Mouse (Mus musculus) CD4-positive, CD25-positive, alpha-beta regulatory T cell, adult 2 months (primary cell): ENCODE measurements around the gene Aknad1.
A peak's percentile ranks its signal among the peaks of the same experiment; 100 is the strongest.

Experiments used
- DNase-seq: peaks from one replicate; pipeline ENCODE4 v3.0.0-alpha.2; 2012; ENCODE audit warnings: low read depth, low spot score

Gene Aknad1

DNA sequence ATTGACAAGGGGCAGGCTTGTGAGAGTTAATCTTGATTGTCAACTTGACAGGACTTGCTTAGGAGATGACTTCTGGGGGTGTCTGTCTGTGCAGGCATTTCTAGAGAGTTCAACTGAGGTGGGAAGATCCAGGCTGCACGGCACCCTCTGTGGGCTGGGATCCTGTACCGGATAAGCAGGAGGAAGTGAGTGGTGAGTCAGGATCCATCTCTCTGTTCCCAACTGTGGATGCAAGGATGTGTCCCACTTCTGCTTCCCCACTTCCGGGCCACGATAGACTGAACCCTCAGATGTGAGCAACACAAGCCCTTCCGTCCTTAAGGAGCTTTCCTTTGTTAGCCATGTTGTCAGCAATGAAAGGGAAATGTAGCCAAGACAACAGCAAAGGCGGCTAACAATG, 47.1 kb downstream of the Aknad1 start:
- no peak for DNase-seq

GRCm38 (mm10) chr3:108787754-108788454, 48.4 kb downstream of the Aknad1 start:
- DNase-seq, result peak; percentile 22

DNA sequence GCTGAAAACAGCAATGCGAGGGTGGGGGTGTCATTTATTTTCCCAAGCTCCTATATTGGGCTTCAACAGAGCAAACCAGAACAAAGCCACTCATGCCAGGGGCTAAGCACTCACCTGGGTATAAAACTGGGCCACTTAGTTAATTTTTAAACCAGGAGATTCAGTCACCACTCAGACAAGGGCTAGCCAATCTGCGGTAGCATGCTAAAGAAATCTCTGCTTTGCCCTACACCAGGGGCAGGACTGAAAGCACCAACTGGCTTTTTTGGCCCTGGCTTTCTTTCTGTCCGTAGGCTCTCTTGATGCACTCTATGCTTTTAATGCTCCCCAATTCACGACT, 49.0 kb downstream of the Aknad1 start:
- no peak for DNase-seq

GRCm38 (mm10) chr3:108789299-108789698, 49.8 kb downstream of the Aknad1 start:
- no peak for DNase-seq

DNA sequence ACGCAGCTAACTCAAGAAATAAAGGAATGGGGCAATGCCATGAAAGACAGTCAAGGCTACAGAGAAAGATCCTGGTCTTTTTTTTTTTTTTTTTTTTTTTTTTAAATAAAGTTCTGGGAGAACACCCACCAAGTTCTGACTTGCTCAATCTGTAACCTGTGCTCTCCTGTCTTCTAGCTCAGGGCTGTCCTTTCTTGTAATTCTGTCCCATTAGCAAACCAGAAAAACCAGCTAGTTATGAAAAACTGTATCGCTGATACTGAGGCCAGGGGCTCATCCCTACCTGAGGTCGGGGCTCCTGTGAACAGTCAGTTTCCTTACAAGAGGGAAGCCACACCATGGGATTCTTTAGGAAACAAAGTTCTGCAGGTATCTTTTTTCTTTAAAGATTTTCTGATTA, 51.0 kb downstream of the Aknad1 start:
- DNase-seq, result no peak

DNA sequence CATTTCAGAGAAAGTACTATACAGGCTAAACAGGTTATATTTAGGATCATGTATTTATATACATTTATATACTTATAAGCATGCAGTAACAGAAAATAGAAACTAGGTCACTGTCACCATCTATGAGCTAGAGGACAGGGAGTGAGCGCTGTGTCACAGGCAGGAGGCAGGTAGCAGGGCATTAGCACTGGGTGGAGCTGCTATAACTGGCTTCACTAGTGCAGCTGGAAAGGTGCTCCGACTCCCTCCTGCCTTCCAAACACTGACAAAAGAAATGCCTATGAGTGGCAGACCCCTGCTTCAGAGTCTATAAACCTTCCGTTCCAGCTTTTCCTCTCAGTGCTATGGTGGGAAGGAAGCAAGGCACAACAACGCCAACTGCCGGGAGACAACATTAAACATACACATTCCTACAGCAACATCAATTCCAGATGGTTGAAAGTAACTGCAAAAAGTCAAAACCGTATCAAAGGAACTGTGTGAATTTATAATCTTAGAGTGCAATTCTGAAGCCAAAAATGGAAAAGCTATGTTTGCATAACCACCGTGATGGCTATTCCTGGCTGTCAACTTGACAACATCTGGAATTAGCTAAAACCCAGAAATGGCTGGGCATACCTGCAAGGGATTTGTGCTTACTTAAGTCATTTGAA, 51.7 kb downstream of the Aknad1 start:
- DNase-seq, result no peak

- no peak for DNase-seq
Measured at GRCm38 (mm10) chr3:108792420-108792819, 53.0 kb downstream of the Aknad1 start.

GRCm38 (mm10) chr3:108794780-108795179, 55.3 kb downstream of the Aknad1 start:
- peak; percentile 15 for DNase-seq

- DNase-seq, result peak; percentile 57
Measured at GRCm38 (mm10) chr3:108795554-108796299, 56.3 kb downstream of the Aknad1 start.

DNA sequence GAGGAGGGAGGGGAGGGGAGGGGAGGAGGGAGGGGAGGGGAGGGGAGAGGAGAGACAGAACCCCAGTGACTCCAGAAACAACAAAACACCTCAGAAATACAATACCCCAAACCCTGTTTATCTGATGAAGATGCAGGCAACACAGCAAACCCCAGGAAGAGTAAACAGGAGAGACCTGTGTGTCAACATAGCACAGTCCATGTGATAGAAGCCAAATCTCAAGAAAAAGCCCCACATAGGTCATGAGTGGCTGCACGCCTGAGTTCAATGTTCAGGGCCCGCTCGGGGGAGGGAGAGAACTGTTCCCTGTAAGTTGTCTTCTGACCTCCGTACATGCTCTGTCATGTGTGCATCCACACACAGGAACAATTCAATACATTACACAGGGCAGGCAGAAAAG, 56.9 kb downstream of the Aknad1 start:
- DNase-seq, result peak; percentile 9

GRCm38 (mm10) chr3:108797723-108798122, 58.3 kb downstream of the Aknad1 start:
- DNase-seq, result no peak

GRCm38 (mm10) chr3:108798375-108798774, 58.9 kb downstream of the Aknad1 start:
- no peak for DNase-seq

- no peak for DNase-seq
Measured at GRCm38 (mm10) chr3:108805622-108806021, 66.2 kb downstream of the Aknad1 start.

GRCm38 (mm10) chr3:108810747-108811263, 71.3 kb downstream of the Aknad1 start:
- no peak for DNase-seq

DNA sequence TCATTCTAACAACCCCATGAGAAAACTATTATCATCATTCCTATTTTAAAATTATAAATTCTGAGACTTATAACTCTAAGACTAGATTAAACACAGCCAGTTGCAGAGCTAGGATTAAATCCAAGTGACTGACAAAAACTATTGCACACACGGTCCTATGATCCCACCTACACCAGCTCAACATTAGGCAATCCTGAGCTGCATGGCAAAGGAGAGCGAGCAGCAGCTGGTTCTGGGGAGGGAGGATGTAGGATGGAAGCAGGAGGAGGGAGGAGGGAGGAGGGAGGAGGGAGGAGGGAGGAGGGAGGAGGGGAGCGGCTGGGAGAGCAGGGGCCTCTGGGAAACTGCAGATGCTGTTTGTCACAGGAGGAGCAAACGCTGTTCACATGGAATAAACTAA, 76.2 kb downstream of the Aknad1 start:
- no peak for DNase-seq

- DNase-seq, result no peak
Measured at GRCm38 (mm10) chr3:108830493-108830892, 91.0 kb downstream of the Aknad1 start.

- no peak for DNase-seq
Measured at GRCm38 (mm10) chr3:108831750-108832149, 92.3 kb downstream of the Aknad1 start.
